Mouse (Mus musculus): ENCODE measurements around the gene Pigc.

DNA sequence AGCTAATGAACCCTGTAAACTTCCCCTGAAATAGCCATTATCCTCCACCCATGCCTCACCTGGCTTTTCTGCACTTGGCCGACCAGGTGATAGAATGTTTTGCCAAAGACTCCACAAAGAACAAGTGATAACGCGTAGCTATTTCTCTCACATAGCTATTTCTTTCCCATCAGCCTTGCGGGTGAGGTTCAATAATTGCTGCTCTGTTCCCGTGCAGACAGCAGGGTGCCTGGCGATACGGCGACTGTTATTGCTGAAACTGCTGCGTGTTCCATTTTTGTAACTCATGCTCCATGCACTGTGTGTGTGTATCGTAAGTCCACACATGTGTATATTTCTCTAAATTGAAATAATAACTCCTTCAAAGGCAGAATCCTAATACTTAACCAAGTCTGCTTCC, 37.2 kb upstream of the Pigc start:
- TF ChIP-seq CTCF (conservative IDR thresholded peaks at IDR 0.05; ENCODE audit: insufficient read depth, insufficient read length, low read depth, low read length) (no peak), POLR2A (IDR thresholded peaks at IDR 0.05; ENCODE audit: low read depth, low read length) (no peak)

All from kidney, adult 2 months (tissue).